Mouse (Mus musculus) layer of hippocampus, adult 9-10 months (tissue): Measurements from ENCODE around the gene Adamts4.
"Not testable (repeated sequence)": the region's sequence is repeated elsewhere in the genome, so short reads cannot be mapped to it uniquely, and the experiment has no call there.

Experiments used
- DNase-seq: peaks from one replicate; pipeline ENCODE4 v3.0.0; 2022; ENCODE audit warnings: low spot score

The Adamts4 gene

DNA sequence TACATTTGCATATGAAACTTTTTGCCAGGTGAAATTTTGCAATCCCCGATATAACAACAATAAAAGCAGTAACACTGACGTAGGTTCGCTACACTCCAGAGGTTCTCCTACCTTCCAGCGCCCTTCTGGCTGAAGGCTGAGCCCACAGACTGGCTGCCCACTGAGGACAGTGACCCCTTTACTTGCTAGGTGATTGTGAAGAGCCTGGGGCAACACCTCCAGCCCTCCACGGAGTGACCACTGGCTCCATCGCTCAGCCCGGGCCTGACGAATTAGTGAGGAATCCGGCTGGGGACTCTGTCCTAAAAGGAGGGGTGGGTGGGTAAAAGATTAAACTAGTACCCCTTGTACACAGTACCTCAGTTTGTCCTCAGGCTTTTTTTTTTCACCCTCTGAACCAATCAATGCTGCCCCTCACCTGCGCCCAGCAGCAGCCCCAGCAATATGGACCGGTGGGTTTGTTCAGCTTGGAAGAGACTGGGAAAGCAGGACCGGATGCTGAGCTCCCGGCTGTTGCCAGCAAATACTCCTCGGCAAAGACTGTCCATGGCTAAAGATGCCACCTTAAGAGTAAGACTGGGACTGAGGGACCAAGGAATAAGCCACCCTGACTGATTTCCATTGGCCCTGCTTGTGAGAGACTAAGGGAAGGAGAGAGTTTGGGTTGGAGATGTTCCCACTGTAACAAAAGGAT is 28.9 kb downstream of the Adamts4 start:
- DNase-seq = no peak

GRCm38 (mm10) chr1:171279721-171280120 is 29.5 kb downstream of the Adamts4 start:
- no peak for DNase-seq

DNA sequence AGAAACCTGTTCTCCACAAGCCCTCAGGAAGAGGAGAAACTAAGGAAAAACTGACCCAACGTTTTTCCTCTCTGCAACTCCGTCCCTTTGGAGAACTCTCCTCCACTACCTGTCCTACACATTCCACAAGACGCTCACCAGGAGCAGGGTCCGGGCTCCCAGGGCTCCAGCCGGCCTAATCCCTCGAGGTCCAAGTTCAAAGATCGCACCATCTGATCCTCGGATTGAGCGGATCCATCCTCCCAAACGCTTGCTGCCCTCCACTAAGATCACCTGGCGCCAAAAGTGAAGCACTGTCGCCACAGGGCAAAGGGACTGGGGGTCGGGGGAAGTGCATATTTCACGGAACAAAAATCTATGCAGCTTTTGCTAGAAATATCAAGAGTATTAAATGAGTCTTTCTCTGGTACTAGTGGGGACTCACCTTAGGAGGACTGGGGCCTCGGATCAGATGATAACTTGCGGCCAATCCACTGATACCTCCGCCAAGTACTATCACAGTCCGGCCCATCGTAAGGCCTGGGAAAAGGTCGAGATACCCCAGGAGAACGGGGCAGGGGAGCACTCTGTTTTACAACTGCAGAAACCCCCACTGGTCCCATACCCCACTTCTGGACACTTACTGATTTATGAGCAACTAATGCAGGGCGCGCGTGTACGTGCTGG is 30.2 kb downstream of the Adamts4 start:
- no peak for DNase-seq

GRCm38 (mm10) chr1:171280916-171281527 is 30.8 kb downstream of the Adamts4 start, which contains the start of gene Ppox:
Gene Ppox, minus strand, starts transcription at chr1:171281186.
- DNase-seq = peak; percentile 96

DNA sequence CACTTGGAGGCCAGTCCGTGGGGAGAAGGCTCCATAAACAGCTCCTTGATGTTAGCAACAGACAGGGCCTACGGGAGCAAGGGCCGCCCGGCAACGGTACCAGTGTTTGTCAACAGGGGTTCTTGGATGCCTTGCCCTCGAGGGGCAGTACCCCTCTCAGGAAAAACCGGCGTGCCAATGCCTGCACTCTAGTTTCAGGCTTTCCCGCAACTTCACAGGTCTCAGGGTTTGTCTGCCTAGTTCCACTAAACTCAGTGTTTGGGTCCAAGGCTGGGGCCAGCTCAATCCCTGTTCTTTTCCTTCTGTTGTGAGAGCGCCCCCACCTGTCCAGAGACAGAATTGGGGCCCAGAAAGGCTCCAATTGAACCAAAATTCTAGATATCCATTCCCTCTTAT is 31.3 kb downstream of the Adamts4 start:
- peak; percentile 87 for DNase-seq

GRCm38 (mm10) chr1:171282086-171282805 is 32.0 kb downstream of the Adamts4 start:
- no peak for DNase-seq

DNA sequence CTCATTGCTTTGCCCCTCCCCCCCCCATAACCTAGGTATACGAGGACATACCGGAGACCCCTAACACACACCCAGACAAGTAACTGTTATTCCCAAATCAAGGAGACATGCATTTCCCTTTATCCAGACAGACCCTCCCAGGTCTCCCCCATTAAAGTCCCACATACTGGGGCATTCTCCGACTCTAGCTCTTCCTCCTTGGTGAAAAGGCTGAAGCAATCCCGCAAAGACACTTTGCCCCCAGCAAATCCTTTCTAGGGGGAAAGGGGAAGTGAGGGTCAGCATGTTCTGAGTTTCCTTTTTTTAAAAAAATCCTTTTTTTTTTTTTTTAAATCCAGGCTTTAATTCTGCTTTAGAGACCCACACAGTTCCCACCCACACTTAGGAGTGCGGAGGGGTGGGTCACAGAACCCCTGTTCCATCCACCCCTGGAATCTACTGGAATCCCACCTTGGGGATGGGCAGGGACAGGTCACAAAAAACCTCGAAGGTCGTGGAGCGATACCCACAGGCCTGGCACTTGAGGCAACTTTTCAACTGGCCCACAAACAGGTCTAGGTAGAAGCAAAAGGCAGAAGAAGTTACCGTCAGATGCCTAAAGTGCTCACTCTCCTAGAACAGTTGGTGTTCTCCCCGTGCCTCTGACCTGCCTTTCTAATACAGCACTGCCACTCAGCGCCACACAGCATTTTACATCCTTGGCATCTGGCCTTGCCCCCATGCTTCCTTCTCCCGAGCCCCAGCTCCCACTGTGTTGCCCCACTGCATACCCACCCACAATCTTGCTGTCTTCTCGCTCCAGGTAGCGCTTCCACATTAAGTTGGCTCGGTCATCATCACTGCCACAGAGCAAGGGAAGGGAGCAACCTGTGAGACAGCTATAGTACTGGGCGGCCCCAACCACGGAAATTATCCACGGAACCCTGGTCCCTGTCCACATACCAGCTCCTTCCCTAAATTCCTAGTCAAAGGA is 33.3 kb downstream of the Adamts4 start:
- DNase-seq = no peak

DNA sequence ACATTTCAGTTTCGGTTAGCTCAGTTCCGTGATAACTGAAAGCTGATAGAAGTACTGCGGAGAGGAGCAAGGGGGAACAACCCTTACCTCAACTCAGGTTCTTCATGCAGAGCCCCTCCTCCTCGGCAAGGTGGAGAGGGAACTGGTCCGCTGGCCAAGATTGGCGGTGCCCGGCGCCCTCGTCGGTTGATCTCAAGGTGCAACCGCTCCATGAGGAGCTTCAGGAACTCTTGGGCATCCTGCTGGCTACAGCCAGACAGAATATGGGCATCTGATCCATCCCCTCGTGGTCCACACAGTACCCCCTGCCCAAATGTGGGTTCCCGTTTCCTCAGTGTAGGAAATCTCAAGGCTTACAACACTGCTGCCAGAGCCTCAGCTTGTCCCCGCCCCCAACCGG is 34.3 kb downstream of the Adamts4 start:
- no peak for DNase-seq

DNA sequence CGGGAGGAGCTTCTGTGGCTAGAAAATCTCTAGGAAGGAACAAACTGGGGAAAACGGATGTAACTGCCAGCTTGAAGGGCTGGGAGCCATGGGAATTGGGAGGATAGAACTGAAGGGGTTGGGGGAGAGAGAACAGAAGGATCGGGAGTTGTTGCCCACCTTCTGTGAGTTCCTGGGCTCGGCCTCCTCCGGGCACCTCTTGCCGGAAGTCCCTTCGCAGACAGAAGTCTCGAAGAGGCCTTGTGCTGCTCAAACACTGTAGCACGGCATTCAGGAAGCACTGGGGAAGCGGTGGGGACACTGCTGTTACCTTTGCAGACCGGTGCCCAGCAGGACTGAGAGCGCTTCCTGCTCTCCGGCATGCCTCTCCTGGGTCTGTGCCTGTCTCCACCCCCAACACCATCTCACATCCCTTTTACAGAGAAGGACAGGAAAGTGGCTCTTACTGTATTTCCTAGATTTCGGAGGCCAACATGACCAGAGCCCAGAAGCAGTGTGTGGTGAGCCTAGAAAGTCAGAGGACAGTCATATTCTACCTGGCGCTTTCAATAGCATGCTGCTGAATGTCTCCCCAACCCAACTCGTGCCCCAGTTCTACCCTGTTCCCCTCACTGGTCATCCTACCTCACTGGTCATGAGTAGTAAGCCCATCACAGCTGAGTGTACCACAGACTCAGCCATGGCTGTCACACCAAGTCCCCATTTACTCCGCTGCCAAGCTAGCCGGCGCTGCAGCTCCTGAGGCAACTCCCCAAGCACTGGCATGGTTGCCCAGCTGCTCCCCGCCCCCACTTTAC is 35.1 kb downstream of the Adamts4 start:
- DNase-seq = no peak

DNA sequence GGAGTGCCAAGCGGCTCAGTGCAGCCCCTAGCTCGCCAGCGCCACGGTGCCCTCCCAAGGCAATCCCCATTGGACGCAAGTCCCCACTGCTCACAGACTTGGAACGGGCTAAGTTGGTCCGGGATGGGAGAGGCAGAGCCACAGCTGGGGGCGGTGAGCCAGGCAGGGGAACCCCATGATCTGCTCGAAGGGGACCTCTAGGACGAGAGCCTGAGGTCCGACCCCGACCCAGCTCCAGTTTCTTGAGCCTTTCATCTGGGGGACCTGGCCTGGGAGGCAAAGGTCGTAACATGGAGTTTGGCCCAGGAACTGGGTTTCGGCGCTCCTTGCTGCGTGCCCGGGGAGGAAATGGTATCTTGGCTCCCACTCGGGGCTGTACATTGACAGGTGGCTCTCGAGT is 36.3 kb downstream of the Adamts4 start:
- DNase-seq = no peak

DNA sequence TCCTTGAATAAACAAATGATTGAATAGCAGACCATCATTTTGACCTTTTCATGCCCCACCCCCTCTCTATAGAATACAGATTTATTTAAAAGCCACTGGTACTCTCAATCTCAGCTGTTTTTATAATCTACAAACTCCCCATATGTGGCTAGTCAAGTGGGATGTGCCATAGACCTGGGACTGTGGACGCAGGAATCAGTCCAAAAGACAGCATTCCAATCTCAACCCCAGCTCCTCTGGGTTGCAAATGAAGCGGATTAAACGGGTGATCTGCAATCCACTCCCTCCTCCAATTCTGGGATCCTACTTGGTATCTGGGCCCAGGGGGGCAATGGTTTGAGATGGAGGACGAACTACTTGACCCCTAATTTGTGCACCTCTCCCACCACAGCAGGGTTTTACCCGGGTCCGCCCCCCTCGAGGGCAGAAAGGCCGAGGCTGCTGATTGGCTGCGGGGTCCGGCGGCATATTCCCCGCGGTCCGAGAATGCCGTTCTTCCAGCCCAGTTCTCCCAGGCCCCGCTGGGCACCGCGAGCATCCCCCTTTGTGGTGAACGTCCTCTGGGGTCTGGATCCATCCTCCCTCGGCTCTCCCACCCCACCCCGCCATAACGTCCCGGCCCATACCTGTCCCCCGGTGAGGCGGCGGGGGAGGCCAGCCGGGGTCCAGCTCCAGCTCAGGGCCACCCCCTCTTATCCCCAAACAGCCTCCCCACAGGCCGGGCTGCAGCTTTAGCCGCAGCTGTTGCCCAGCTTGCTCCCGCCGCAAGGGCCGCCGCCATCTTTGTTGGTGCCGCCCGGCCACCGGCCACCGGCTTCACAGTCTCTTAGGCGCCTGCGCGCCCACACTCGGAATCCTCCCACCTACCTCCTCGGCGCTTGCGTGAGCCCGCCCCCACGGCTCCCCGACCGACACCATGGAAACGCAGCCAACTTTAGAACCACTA is 37.2 kb downstream of the Adamts4 start, which contains the start of gene Usp21:
Gene Usp21, minus strand, starts transcription at position 856 of the 946 bp plus-strand sequence.
- DNase-seq = peak; percentile 85

- DNase-seq = no peak
Measured at GRCm38 (mm10) chr1:171288328-171288727, 38.1 kb downstream of the Adamts4 start.

DNA sequence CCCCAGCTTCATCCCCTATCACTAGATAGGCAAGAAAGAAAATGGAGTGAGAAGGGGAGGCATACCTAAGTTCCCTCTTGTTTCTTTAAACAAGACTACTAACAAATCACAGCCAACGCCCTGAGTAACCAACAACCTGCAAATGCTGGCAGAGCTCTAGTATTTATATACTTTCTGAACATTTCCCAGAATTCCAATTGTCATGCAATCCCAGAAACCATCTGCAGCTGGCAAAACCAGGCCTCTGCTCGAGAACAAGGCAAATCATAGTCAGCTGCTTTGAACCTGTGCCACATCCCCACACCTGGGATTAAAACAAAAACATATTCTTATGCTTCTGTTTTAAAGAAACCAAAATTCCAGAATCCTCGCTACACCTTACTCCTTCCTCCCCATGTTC is 43.1 kb downstream of the Adamts4 start:
- no peak for DNase-seq

DNA sequence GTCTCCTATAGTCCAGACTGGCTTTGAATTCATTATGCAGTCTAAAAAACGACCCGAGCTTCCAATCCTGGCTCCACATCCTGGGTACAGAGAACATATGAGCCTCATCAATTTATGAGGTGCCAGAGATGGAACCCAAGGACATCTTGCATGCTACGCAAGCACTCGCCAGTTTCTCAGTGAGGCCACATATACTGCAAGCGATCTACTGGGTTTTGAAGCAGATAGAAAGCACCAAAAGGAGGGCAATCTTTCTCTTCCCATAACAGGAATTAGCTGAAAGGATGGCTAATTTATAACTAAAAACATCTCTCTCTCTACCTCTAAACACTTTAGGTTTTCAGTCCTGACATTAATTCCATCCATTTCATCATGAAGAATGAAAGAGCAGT is 43.7 kb downstream of the Adamts4 start:
- no peak for DNase-seq

DNA sequence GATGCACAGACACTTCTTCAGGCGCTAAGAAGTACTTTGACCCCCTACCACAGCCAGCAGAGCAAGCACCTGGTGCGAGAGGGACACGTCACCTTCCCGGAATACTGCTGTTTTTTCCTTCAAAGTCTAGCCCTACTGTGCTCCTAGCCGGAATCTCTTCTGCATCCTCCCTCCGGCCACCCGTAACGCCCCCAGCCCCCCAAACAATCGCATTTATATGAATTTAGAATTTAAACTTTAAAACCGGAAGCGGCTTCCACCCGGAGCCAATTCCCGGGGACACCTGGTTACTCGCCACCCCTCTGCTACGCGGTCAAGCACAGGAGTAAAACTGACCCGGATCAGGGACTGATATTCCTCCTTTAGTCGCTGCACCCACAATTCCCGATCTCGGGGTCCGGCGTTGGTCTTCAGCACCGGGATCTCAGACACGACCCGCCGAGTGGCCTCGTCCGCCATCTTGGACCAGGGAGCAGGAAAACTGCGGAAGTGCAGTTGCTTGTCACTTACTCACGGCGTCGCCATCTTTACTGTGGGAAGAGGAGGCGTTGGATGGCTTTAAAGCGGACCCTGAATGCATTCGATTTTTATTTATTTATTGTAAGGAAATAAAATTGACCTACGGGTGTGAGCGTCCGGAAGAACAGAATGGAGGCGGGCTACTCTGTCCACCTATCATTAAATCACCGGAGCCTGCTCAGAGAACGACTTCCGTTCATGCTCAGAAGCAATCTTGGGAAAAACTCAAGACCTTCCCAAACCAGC is 44.3 kb downstream of the Adamts4 start, which contains the start of gene Ufc1:
Gene Ufc1, minus strand, starts transcription at position 727 of the 765 bp plus-strand sequence.
- peak; percentile 81 for DNase-seq

- no peak for DNase-seq
Measured at GRCm38 (mm10) chr1:171295063-171295402, 44.8 kb downstream of the Adamts4 start.

GRCm38 (mm10) chr1:171298226-171298625 is 48.0 kb downstream of the Adamts4 start:
- no peak for DNase-seq

GRCm38 (mm10) chr1:171306157-171306556 is 55.9 kb downstream of the Adamts4 start:
- not testable (repeated sequence) for DNase-seq

- DNase-seq = no peak
Measured at GRCm38 (mm10) chr1:171309321-171309720, 59.1 kb downstream of the Adamts4 start.
